Mouse (Mus musculus) neutrophil, adult 5-6 weeks (primary cell): ENCODE data around the gene Gm49027. TPM values are rescaled to one million over a fixed set of nuclear protein-coding genes. Genes with fewer than 3 reads are reported as not detected.

Experiments
- ATAC-seq: fragments of 151-379, 151-347 bp; 2 replicates; pipeline ENCODE4 v1.8.0; 2017; ENCODE audit warnings: mild to moderate bottlenecking, moderate TSS enrichment; ENCODE audit not compliant: insufficient number of reproducible peaks, poor library complexity, low FRiP score, severe bottlenecking; ENCODE audit errors: extremely low read depth
- total RNA-seq: library from RNA; stranded (forward); fragments of 200-1000 nt; gene quantifications from 2 replicates; pipeline ENCODE4 v1.2.3, GENCODE M21; 2017

Gene Gm49027
- total RNA-seq, 1 experiment from 2014 or later: not detected

GRCm38 (mm10) chr5:123508921-123509320, 16.4 kb downstream of the Gm49027 start:
- no peak for ATAC-seq

GRCm38 (mm10) chr5:123507936-123508723, 17.2 kb downstream of the Gm49027 start:
- ATAC-seq: peak; percentile 49

GRCm38 (mm10) chr5:123501973-123502372, 23.3 kb downstream of the Gm49027 start:
- no peak for ATAC-seq

- peak; percentile 52; the same call in 1 of the 2 replicates for ATAC-seq
Measured at GRCm38 (mm10) chr5:123499717-123500116, 25.6 kb downstream of the Gm49027 start.

- no peak for ATAC-seq
Measured at GRCm38 (mm10) chr5:123489935-123490334, 35.4 kb downstream of the Gm49027 start.

- no peak for ATAC-seq
Measured at GRCm38 (mm10) chr5:123489112-123489785, 36.0 kb downstream of the Gm49027 start, which contains the start of the genes Lrrc43 and Il31. Lrrc43 (plus strand) TSS chr5:123489305. Il31 (minus strand) TSS chr5:123489489.

- no peak for ATAC-seq
Measured at GRCm38 (mm10) chr5:123487659-123488395, 37.5 kb downstream of the Gm49027 start.

GRCm38 (mm10) chr5:123473817-123474216, 51.5 kb downstream of the Gm49027 start:
- no peak for ATAC-seq

- 0 out of 2 replicates have a peak, but pooled peaks have one; percentile 13 for ATAC-seq
Measured at GRCm38 (mm10) chr5:123470784-123471400, 54.4 kb downstream of the Gm49027 start.

GRCm38 (mm10) chr5:123464638-123465037, 60.6 kb downstream of the Gm49027 start:
- no peak for ATAC-seq

Other genes starting within 250 kb of the Gm49027 start
- 26.6 and 28.3 TPM in 2 replicates for gene Bcl7a, start 181.7 kb downstream of the Gm49027 start, total RNA-seq
- 50.7 and 57.7 TPM in 2 replicates for gene Mlxip, start 130.7 kb downstream of the Gm49027 start, total RNA-seq
- gene Lrrc43, start 36.2 kb downstream of the Gm49027 start, total RNA-seq: not detected in 2 replicates
- gene Il31, start 36.0 kb downstream of the Gm49027 start, total RNA-seq: not detected in 2 replicates
- gene B3gnt4, start 15.0 kb downstream of the Gm49027 start, total RNA-seq: not detected in 2 replicates
- 34.1 and 41.3 TPM in 2 replicates for gene Diablo, start 1.3 kb downstream of the Gm49027 start, total RNA-seq
- 25.3 and 28.9 TPM in 2 replicates for gene Vps33a, start 47.5 kb upstream of the Gm49027 start, total RNA-seq
- gene Clip1, start 159.1 kb upstream of the Gm49027 start, total RNA-seq: 186 and 205 TPM in 2 replicates
- gene Zcchc8, start 195.6 kb upstream of the Gm49027 start, total RNA-seq: 78.0 and 87.7 TPM in 2 replicates
- gene Rsrc2, start 223.9 kb upstream of the Gm49027 start, total RNA-seq: 384 and 420 TPM in 2 replicates
- 0.12 TPM in 1 of 2 replicates, not detected in the other for gene Kntc1, start 224.2 kb upstream of the Gm49027 start, total RNA-seq